Mouse (Mus musculus): ENCODE measurements around the gene B4galt7. TPM values are rescaled to one million over a fixed set of nuclear protein-coding genes. Genes with fewer than 3 reads are reported as not detected.
"Not testable (repeated sequence)": the region's sequence is repeated elsewhere in the genome, so short reads cannot be mapped to it uniquely, and the experiment has no call there.

Gene B4galt7
- total RNA-seq, 2 experiments from 2014 or later: 24.7 to 25.8 TPM

DNA sequence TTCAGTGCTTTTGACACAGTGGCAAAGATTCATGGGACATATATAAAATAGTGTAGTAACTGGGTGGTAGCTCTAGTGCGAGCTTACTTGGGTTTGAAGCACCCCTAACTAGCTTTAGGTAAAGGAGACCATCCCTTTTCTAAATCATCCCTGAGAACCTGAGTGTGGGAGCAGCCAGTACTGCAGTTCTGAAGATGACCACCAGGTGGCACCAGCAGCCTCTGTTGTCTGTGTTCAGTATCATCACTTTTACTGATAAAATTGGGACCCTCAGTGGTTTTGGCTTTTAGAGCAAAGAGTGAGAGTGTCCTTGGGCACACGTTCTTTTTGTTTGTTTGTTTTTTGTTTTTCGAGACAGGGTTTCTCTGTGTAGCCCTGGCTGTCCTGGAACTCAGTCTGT is 1.9 kb downstream of the B4galt7 start:
- intact Hi-C loops (cut with DNase I): loop anchor here (1.0 kb wide), 2 partner anchors 39 to 127 kb away; no protein-coding TSS in a partner anchor
- Histone ChIP-seq H3K27ac (no peak overlapping the region), H3K4me3 (no peak overlapping the region)
- TF ChIP-seq CTCF (IDR thresholded peaks at IDR 0.05): peak; percentile 99
- peak; percentile 77 to 87 for DNase-seq (ENCODE audit: extremely low spot score in 1 of 2, low spot score in 2 of 2)

- DNase-seq (ENCODE audit: extremely low spot score in 1 of 2, low spot score in 2 of 2): peak in 1 of 2 experiments; percentile 8
- no peak overlapping the region for H3K4me3 ChIP-seq
- TF ChIP-seq CTCF (IDR thresholded peaks at IDR 0.05): no peak
- intact Hi-C loops (cut with DNase I): no loop called here
- H3K27ac ChIP-seq: no peak overlapping the region
Observed at GRCm38 (mm10) chr13:55604606-55605005, 4.9 kb downstream of the B4galt7 start.

GRCm38 (mm10) chr13:55606899-55607623 is 7.4 kb downstream of the B4galt7 start:
- no peak for DNase-seq (ENCODE audit: extremely low spot score in 1 of 2, low spot score in 2 of 2)
- intact Hi-C loops (cut with DNase I): no loop called here
- no peak for TF ChIP-seq CTCF (IDR thresholded peaks at IDR 0.05)
- H3K4me3 ChIP-seq: no peak overlapping the region
- peak overlapping the region; percentile 36; the same call in 1 of the 2 replicates for H3K27ac ChIP-seq

GRCm38 (mm10) chr13:55607624-55608006 is 7.9 kb downstream of the B4galt7 start:
- DNase-seq (ENCODE audit: extremely low spot score in 1 of 2, low spot score in 2 of 2): no peak
- no peak overlapping the region; the same call in 1 of the 2 replicates for H3K27ac ChIP-seq
- no peak overlapping the region for H3K4me3 ChIP-seq
- no peak for TF ChIP-seq CTCF (IDR thresholded peaks at IDR 0.05)
- intact Hi-C loops (cut with DNase I): no loop called here

- no peak for TF ChIP-seq CTCF (IDR thresholded peaks at IDR 0.05)
- no peak for DNase-seq (ENCODE audit: extremely low spot score in 1 of 2, low spot score in 2 of 2)
- no peak overlapping the region for H3K27ac ChIP-seq
- intact Hi-C loops (cut with DNase I): no loop called here
- H3K4me3 ChIP-seq: no peak overlapping the region
Observed at GRCm38 (mm10) chr13:55611996-55612395, 12.3 kb downstream of the B4galt7 start.

- no peak for TF ChIP-seq CTCF (IDR thresholded peaks at IDR 0.05)
- Histone ChIP-seq H3K27ac (no peak overlapping the region), H3K4me3 (no peak overlapping the region)
- intact Hi-C loops (cut with DNase I): no loop called here
- DNase-seq (ENCODE audit: extremely low spot score in 1 of 2, low spot score in 2 of 2): no peak
Observed at GRCm38 (mm10) chr13:55613471-55613870, 13.8 kb downstream of the B4galt7 start.

DNA sequence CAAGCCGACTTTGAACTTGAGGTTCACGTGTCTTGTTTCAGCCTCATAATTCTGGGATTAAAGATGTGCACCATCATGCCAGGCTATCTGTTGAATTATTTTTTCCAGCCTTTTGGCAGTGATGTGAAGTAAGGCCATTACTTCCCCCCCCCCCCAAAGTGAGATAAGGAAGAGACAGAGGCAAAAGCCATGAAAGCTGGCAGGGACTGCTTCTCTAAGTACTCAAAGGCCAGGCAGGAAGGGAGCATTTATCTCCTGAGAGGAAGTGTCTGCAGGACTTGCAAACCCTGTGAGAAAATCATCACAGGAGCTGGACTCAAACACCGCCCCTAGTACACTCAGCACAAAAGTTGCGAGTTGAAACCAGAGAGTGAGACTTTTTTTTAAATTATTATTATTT is 19.6 kb downstream of the B4galt7 start:
- DNase-seq (ENCODE audit: extremely low spot score in 1 of 2, low spot score in 2 of 2): no peak

GRCm38 (mm10) chr13:55620275-55620674 is 20.6 kb downstream of the B4galt7 start:
- Histone ChIP-seq H3K4me3 (no peak overlapping the region), H3K27ac (no peak overlapping the region)
- no peak for DNase-seq (ENCODE audit: extremely low spot score in 1 of 2, low spot score in 2 of 2)
- intact Hi-C loops (cut with DNase I): loop anchor here (5.0 kb wide), 1 partner anchor 107 kb away; the partner anchor contains the start of gene Pcbd2
- TF ChIP-seq CTCF (IDR thresholded peaks at IDR 0.05): no peak

More for the DNA sequence above, 19.6 kb downstream of the B4galt7 start:
- Histone ChIP-seq H3K27ac (no peak overlapping the region), H3K4me3 (no peak overlapping the region)
- no peak for TF ChIP-seq CTCF (IDR thresholded peaks at IDR 0.05)
- intact Hi-C loops (cut with DNase I): no loop called here

- not testable (repeated sequence) for DNase-seq (ENCODE audit: extremely low spot score in 1 of 2, low spot score in 2 of 2)
- Histone ChIP-seq H3K4me3 (peak overlapping the region; percentile 80), H3K27ac (peak overlapping the region; percentile 100)
- intact Hi-C loops (cut with DNase I): loop anchor here (5.0 kb wide), 1 partner anchor 105 kb away; the partner anchor contains the start of gene Pcbd2
Observed at GRCm38 (mm10) chr13:55622156-55622648, 22.5 kb downstream of the B4galt7 start.

DNA sequence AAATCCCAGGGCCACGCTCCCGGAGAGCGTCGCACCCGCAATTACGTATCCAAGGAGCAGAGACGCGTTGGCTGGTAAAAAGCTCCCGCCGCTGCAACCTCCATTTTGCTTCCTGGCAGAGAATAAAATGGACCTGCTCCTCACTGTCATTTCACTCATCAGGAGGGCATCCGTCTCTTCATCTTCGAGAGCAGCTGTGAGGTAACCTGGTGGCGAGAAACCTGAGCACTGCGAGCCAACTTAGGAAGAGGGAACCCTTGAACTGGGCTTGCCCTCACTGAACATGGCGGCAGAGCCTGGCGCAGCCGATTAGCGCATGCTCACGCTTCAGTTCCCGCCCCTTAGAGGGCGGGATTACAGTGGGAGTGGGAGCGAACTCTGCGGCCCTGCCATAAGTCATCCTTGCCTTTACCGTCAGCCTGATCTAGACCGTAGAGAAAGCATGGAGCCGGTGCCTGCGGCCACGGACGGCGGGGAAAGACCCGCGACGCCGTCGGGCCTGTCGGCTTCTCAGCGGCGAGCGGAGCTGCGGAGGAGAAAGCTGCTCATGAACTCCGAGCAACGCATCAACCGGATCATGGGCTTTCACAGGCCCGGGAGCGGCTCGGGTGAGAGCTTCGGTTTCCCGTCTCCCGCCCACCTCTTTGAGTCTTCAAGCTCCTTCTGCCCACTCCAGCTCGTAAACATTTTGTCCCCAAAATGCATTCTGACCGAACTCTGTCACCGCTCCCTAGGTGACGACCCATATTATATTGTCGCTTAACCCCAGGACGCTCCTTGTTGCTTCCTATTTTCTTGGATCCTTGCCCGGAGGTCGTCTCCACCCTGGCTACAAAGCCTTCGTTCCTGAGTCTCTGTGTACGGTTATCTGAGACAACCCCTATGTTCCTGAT is 23.2 kb downstream of the B4galt7 start, which contains the start of gene Caml:
TSS of gene Caml (plus strand) at position 357 of the 893 bp plus-strand sequence.
- peak within 1 kb of the TSS; percentile 100 for H3K27ac ChIP-seq
- intact Hi-C loops (cut with DNase I): loop anchor here (5.0 kb wide), 1 partner anchor 104 kb away; the partner anchor contains the start of gene Pcbd2
- peak within 1 kb of the TSS; percentile 80 for H3K4me3 ChIP-seq
- no peak for TF ChIP-seq CTCF (IDR thresholded peaks at IDR 0.05)
- DNase-seq (ENCODE audit: extremely low spot score in 1 of 2, low spot score in 2 of 2): peak; percentile 84 to 85

DNA sequence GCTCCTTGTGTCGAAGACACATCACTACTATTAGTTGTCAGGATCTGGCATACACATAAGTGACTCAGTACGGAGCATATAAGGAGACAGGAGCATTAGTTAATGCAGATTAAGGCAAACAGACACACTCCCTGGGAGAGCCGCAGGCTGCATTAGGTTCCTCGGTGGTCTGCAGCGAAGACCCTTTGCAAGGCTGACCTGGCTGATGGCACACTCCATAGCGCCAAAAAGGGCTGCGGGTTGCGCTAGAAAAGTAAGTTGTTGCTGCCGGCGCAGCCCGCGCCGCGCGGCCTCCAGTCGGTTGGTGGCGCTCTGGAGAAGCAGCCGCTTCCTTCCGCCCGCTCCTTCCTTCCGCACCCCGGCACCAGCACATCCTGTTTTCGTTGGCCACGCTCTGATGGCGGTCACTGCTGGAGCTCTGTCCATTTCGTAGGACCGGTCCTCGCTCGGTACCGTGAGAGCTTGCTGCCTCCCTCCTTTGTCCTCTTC is 35.0 kb downstream of the B4galt7 start, which contains the start of gene Ddx46:
TSS of gene Ddx46 (plus strand) at position 389 of the 489 bp plus-strand sequence.
- intact Hi-C loops (cut with DNase I): no loop called here
- peak; percentile 94 for TF ChIP-seq CTCF (IDR thresholded peaks at IDR 0.05)
- Histone ChIP-seq H3K4me3 (peak within 1 kb of the TSS; percentile 100), H3K27ac (peak within 1 kb of the TSS; percentile 80)
- peak; percentile 87 to 91 for DNase-seq (ENCODE audit: extremely low spot score in 1 of 2, low spot score in 2 of 2)
